Mouse (Mus musculus) G1E (cell line): Measurements from ENCODE around the gene Kcnb1.

Experiments used
- CTCF ChIP-seq: IDR thresholded peaks from 2 replicates; pipeline ENCODE4 v1.5.1; 2012; ENCODE audit warnings: low read depth, low read length, inconsistent platforms, mixed read lengths
- GATA1 ChIP-seq: IDR thresholded peaks from 2 replicates; pipeline ENCODE4 v1.6.1; 2012; ENCODE audit warnings: borderline replicate concordance, low read length, inconsistent platforms, mixed read lengths
- TAL1 ChIP-seq: conservative IDR thresholded peaks from 2 replicates; pipeline ENCODE4 v1.6.1; 2012; ENCODE audit warnings: low read depth, low read length, inconsistent platforms, mixed read lengths

GRCm38 (mm10) chr2:167224937-167225336 lies 35.0 kb upstream of the Kcnb1 start:
- TF ChIP-seq CTCF, result no peak
- no peak for TF ChIP-seq GATA1
- TF ChIP-seq TAL1, result no peak
